Mouse (Mus musculus): ENCODE results near the gene Nck2. TPM values are rescaled to one million over a fixed set of nuclear protein-coding genes. Genes with fewer than 3 reads are reported as not detected.

The Nck2 gene
- total RNA-seq, 2 experiments from 2014 or later = 55.6 to 56.3 TPM

- no peak for TF ChIP-seq CTCF (conservative IDR thresholded peaks at IDR 0.05)
- peak overlapping the region; percentile 58 for H3K27ac ChIP-seq
- no peak overlapping the region for H3K4me3 ChIP-seq
- no peak for DNase-seq (ENCODE audit: low spot score in 2 of 2)
Measured at GRCm38 (mm10) chr1:43501143-43501919, 57.0 kb downstream of the Nck2 start.

GRCm38 (mm10) chr1:43501920-43502791 is 57.8 kb downstream of the Nck2 start:
- Histone ChIP-seq H3K27ac (peak overlapping the region; percentile 58), H3K4me3 (no peak overlapping the region)
- peak in 1 of 2 experiments; percentile 57 for DNase-seq (ENCODE audit: low spot score in 2 of 2)
- no peak for TF ChIP-seq CTCF (conservative IDR thresholded peaks at IDR 0.05)

- H3K4me3 ChIP-seq = no peak overlapping the region
- DNase-seq (ENCODE audit: low spot score in 2 of 2) = no peak
- H3K27ac ChIP-seq = peak overlapping the region; percentile 58; the same call in 1 of the 2 replicates
- no peak for TF ChIP-seq CTCF (conservative IDR thresholded peaks at IDR 0.05)
Measured at GRCm38 (mm10) chr1:43502792-43503146, 58.4 kb downstream of the Nck2 start.

GRCm38 (mm10) chr1:43503261-43503660 is 58.9 kb downstream of the Nck2 start:
- no peak for TF ChIP-seq CTCF (conservative IDR thresholded peaks at IDR 0.05)
- Histone ChIP-seq H3K27ac (no peak overlapping the region), H3K4me3 (no peak overlapping the region)
- no peak for DNase-seq (ENCODE audit: low spot score in 2 of 2)

- Histone ChIP-seq H3K4me3 (no peak overlapping the region), H3K27ac (no peak overlapping the region)
- DNase-seq (ENCODE audit: low spot score in 2 of 2) = no peak
Measured at GRCm38 (mm10) chr1:43503676-43504075, 59.3 kb downstream of the Nck2 start.

GRCm38 (mm10) chr1:43504235-43504634 is 59.9 kb downstream of the Nck2 start:
- Histone ChIP-seq H3K27ac (no peak overlapping the region), H3K4me3 (no peak overlapping the region)
- no peak for TF ChIP-seq CTCF (conservative IDR thresholded peaks at IDR 0.05)
- DNase-seq (ENCODE audit: low spot score in 2 of 2) = no peak

More at GRCm38 (mm10) chr1:43503676-43504075, 59.3 kb downstream of the Nck2 start:
- no peak for TF ChIP-seq CTCF (conservative IDR thresholded peaks at IDR 0.05)

GRCm38 (mm10) chr1:43506638-43507037 is 62.3 kb downstream of the Nck2 start:
- no peak overlapping the region for H3K4me3 ChIP-seq
- TF ChIP-seq CTCF (conservative IDR thresholded peaks at IDR 0.05) = no peak
- H3K27ac ChIP-seq = no peak overlapping the region
- no peak for DNase-seq (ENCODE audit: low spot score in 2 of 2)

- Histone ChIP-seq H3K4me3 (no peak overlapping the region), H3K27ac (no peak overlapping the region)
- no peak for TF ChIP-seq CTCF (conservative IDR thresholded peaks at IDR 0.05)
- DNase-seq (ENCODE audit: low spot score in 2 of 2) = no peak
Measured at GRCm38 (mm10) chr1:43507809-43508208, 63.4 kb downstream of the Nck2 start.

GRCm38 (mm10) chr1:43511256-43511655 is 66.9 kb downstream of the Nck2 start:
- Histone ChIP-seq H3K27ac (no peak overlapping the region), H3K4me3 (no peak overlapping the region)
- DNase-seq (ENCODE audit: low spot score in 2 of 2) = no peak
- peak; percentile 60 for TF ChIP-seq CTCF (conservative IDR thresholded peaks at IDR 0.05)

GRCm38 (mm10) chr1:43511667-43512066 is 67.3 kb downstream of the Nck2 start:
- no peak for TF ChIP-seq CTCF (conservative IDR thresholded peaks at IDR 0.05)
- no peak overlapping the region for H3K27ac ChIP-seq
- no peak for DNase-seq (ENCODE audit: low spot score in 2 of 2)
- H3K4me3 ChIP-seq = no peak overlapping the region

- no peak for DNase-seq (ENCODE audit: low spot score in 2 of 2)
- TF ChIP-seq CTCF (conservative IDR thresholded peaks at IDR 0.05) = no peak
- H3K4me3 ChIP-seq = no peak overlapping the region
- H3K27ac ChIP-seq = no peak overlapping the region
Measured at GRCm38 (mm10) chr1:43517405-43517804, 73.0 kb downstream of the Nck2 start.

GRCm38 (mm10) chr1:43520216-43520988 is 76.0 kb downstream of the Nck2 start:
- no peak for DNase-seq (ENCODE audit: low spot score in 2 of 2)
- Histone ChIP-seq H3K4me3 (no peak overlapping the region), H3K27ac (no peak overlapping the region)
- TF ChIP-seq CTCF (conservative IDR thresholded peaks at IDR 0.05) = no peak

- no peak for TF ChIP-seq CTCF (conservative IDR thresholded peaks at IDR 0.05)
- no peak overlapping the region for H3K4me3 ChIP-seq
- DNase-seq (ENCODE audit: low spot score in 2 of 2) = no peak
- H3K27ac ChIP-seq = no peak overlapping the region
Measured at GRCm38 (mm10) chr1:43520989-43521371, 76.6 kb downstream of the Nck2 start.
